Mouse (Mus musculus) liver, embryonic 15.5 days (tissue): ENCODE data around the gene Ebf4. TPM values are rescaled to one million over a fixed set of nuclear protein-coding genes. Genes with fewer than 3 reads are reported as not detected.

Source experiments
- ATAC-seq: fragments of 200-750 bp; cut with Nextera tagmentation; 2 replicates; pipeline ENCODE4 v1.8.0; 2017; ENCODE audit warnings: moderate number of reproducible peaks, mild to moderate bottlenecking, moderate library complexity; ENCODE audit not compliant: insufficient read depth
- H3K27ac ChIP-seq: fragments of 300-500 bp; sonication (generic); replicated peaks from 2 replicates; pipeline ENCODE4 v1.5.1; 2015; ENCODE audit warnings: mild to moderate bottlenecking, inconsistent platforms
- H3K27me3 ChIP-seq: fragments of 300-500 bp; sonication (generic); 2 replicates; pipeline ENCODE4 v1.6.1; 2015; ENCODE audit warnings: mild to moderate bottlenecking, inconsistent platforms
- H3K36me3 ChIP-seq: fragments of 300-500 bp; sonication (generic); replicated peaks from 2 replicates; pipeline ENCODE4 v1.6.1; 2015; ENCODE audit warnings: moderate library complexity, mild to moderate bottlenecking, inconsistent platforms
- H3K4me1 ChIP-seq: fragments of 300-500 bp; sonication (generic); replicated peaks from 2 replicates; pipeline ENCODE4 v1.6.1; 2015; ENCODE audit warnings: inconsistent platforms
- H3K4me2 ChIP-seq: fragments of 300-500 bp; sonication (generic); 2 replicates; pipeline ENCODE4 v1.6.1; 2015; ENCODE audit warnings: moderate library complexity, mild to moderate bottlenecking, inconsistent platforms
- H3K4me3 ChIP-seq: fragments of 300-500 bp; sonication (generic); replicated peaks from 2 replicates; pipeline ENCODE4 v1.5.1; 2015; ENCODE audit warnings: mild to moderate bottlenecking, inconsistent platforms
- H3K9ac ChIP-seq: fragments of 300-500 bp; sonication (generic); 2 replicates; pipeline ENCODE4 v1.6.1; 2015; ENCODE audit warnings: moderate library complexity, mild to moderate bottlenecking, inconsistent platforms
- H3K9me3 ChIP-seq: fragments of 300-500 bp; sonication (generic); replicated peaks from 2 replicates; pipeline ENCODE4 v1.6.1; 2016; ENCODE audit warnings: inconsistent platforms
- WGBS: fragments of 180-500 bp; shearing (Covaris S2); methylation state at CpG from one replicate; pipeline ENCODE4 v1.1.7; 2015; ENCODE audit warnings: mixed read lengths; ENCODE audit not compliant: insufficient replicate concordance; 5-methylcytosine and 5-hydroxymethylcytosine counted together
- polyA plus RNA-seq: library from polyadenylated mRNA; unstranded; fragments of >200 nt; fragmentation: Nextera tagmentation; extraction: Ambion mirVana; gene quantifications from 2 replicates; pipeline ENCODE4 v1.2.1, GENCODE M21; 2015

The Ebf4 gene
- polyA plus RNA-seq, 1 experiment from 2014 or later: 0.16 TPM

DNA sequence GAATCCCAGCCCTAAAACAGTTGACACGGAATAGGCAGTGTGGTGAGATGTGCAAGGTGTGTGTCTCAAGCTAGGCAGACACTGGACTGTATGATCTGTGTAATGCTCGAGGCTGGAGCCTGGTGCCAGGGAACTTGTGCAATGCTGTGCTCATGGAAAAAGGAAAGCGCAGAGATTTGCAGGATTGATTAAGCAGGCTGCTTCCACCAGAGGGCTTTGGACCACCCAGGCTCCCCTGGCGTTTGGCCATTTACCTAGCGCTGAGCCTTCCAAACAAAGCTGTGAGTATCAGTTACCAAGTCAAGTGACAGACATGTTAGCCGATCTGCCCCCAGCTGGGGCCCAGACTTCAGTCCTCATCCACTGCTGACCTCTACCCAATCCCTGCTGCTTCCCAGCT lies 113.2 kb downstream of the Ebf4 start:
- Histone ChIP-seq H3K9me3 (no peaks in the 10 kb centered on the region), H3K27ac (no peak overlapping the region), H3K36me3 (no peaks in the 10 kb centered on the region), H3K4me2 (no peak overlapping the region), H3K27me3 (no peaks in the 10 kb centered on the region), H3K4me1 (no peaks in the 10 kb centered on the region), H3K4me3 (no peak overlapping the region), H3K9ac (no peak overlapping the region)
- no peak for ATAC-seq
- WGBS: 27% methylated on average over 6 of the region's 6 CpGs

DNA sequence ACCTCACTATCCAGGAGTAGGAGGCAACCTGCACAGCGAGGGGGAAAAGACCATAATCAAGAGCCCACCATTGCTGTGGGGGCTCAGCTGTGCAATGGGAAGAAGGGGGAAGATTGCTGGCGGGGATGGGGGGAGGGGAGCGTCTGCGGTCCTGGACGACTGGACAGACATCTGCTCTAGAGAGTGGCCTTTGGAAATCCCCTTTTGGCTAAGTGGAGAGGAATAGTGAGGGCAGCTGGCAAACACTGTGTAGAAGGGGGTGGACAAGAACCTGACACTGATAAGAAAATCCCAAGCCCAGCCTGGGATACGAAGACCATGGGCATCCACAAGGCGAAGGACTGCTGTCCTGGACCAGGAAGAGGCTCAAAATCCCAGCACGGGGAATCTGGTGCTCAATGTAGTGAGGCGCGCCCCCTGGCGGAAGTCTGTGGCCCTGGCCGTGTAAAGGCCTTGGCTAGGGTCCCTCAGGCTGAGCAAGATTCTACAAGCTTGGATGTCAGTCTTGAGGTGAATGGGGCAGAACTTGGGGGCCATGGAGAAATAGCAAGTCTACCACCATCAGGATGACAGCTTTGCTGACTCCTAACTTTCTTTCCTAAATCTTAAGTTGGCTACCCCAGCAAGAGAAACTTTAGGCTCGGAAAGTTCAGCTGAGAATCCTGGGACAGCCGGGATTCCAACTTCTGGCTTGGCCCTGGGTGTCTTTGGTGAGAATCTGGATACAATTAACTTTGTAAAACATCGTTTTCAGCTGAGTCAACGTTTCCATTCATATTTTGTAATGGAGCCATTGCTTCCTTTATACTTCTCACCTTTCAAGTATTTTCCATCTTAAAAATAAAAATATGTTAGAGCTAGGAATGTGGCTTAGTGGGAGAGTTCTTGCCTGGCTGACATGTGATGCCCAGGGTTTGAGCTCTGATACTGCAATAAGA lies 116.9 kb downstream of the Ebf4 start:
- WGBS: 25% methylated on average over 16 of the region's 16 CpGs
- H3K27me3 ChIP-seq: no peaks in the 10 kb centered on the region
- ATAC-seq: no peak

DNA sequence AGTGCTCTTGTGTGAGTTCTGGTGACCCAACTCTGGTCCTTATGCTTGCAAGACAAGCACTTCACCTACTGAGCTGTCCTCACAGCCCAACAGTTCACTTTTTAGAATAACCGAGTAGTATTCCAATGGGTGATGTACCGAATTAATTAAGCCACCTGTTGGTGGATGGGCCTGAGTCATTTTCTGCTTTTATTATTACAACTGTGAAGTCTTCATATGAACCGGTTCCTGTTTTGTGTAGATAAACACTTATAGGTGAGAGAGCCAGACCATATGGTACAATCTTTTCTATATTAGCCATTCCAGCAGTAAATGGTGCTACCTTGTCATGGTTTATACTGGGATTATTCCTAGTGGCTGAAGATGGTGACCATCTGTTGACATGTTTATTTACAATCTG lies 117.8 kb downstream of the Ebf4 start:
- Histone ChIP-seq H3K9ac (no peak overlapping the region), H3K36me3 (no peaks in the 10 kb centered on the region), H3K4me3 (no peak overlapping the region), H3K27me3 (no peaks in the 10 kb centered on the region), H3K27ac (no peak overlapping the region), H3K9me3 (no peaks in the 10 kb centered on the region), H3K4me2 (no peak overlapping the region), H3K4me1 (no peaks in the 10 kb centered on the region)
- WGBS: 57% methylated on average over 3 of the region's 3 CpGs
- no peak for ATAC-seq

More for the DNA sequence above, 116.9 kb downstream of the Ebf4 start:
- H3K9me3 ChIP-seq: no peaks in the 10 kb centered on the region
- H3K27ac ChIP-seq: no peak overlapping the region
- H3K9ac ChIP-seq: no peak overlapping the region
- no peak overlapping the region for H3K4me2 ChIP-seq
- no peaks in the 10 kb centered on the region for H3K4me1 ChIP-seq
- H3K36me3 ChIP-seq: no peaks in the 10 kb centered on the region
- H3K4me3 ChIP-seq: no peak overlapping the region

DNA sequence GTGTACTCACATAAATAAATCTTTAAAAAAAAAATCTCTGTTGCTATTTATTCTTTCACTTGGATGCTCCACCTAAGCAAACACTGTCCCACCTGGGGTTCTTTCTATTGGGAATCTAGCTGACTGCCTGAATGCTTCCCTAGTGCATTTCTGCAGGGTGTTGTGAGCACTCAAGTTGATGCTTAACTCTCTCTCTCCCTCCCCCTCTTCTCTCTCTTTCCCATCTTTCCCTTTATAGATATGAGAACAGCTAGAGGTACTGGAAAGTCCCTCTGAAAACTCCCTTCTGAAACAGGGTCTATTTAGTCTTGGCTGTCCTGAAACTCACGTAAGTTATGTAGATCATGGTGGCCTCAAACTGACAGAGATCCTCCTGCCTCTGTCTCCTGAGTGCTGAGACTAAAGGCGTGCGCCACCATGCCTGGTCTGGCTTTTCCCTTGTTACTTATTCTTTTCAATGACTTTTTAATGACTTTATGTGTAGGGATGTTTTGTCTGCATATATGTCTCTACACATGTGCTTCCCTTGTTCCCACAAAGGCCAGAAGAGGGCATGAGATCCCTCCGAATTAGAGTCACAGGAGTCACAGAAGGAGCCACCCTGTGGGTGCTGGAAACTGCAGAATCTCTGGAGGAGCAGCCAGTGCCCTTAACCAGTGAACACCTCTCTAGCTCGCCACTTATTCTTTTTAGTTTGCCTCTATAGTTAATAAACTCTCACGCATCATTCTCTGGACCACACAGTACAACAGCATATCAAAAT lies 119.3 kb downstream of the Ebf4 start:
- Histone ChIP-seq H3K36me3 (0 out of 2 replicates have a peak, but pooled peaks cover 4% of the 10 kb centered on the region), H3K27ac (no peak overlapping the region), H3K27me3 (no peaks in the 10 kb centered on the region), H3K4me2 (no peak overlapping the region), H3K4me1 (no peaks in the 10 kb centered on the region), H3K9ac (no peak overlapping the region), H3K4me3 (no peak overlapping the region), H3K9me3 (no peaks in the 10 kb centered on the region)
- no peak for ATAC-seq
- 61% methylated on average over 6 of the region's 6 CpGs for WGBS

Other genes starting within 250 kb of the Ebf4 start
- gene Tgm6, start 182.8 kb upstream of the Ebf4 start, polyA plus RNA-seq: not detected in 2 replicates
- gene Snrpb, start 115.8 kb upstream of the Ebf4 start, polyA plus RNA-seq: 280 and 286 TPM in 2 replicates
- gene Tmc2, start 100.0 kb upstream of the Ebf4 start, polyA plus RNA-seq: 0.07 and 0.08 TPM in 2 replicates
- gene Nop56, start 20.7 kb upstream of the Ebf4 start, polyA plus RNA-seq: 140 and 149 TPM in 2 replicates
- 101 and 113 TPM in 2 replicates for gene Idh3b, start 10.6 kb upstream of the Ebf4 start, polyA plus RNA-seq
- gene Cpxm1, start 102.4 kb downstream of the Ebf4 start, polyA plus RNA-seq: 2.9 and 3.1 TPM in 2 replicates
- not detected in 2 replicates for gene Gm28372, start 110.1 kb downstream of the Ebf4 start, polyA plus RNA-seq
- not detected in 2 replicates for gene 1700020A23Rik, start 110.1 kb downstream of the Ebf4 start, polyA plus RNA-seq
- not detected in 2 replicates for gene Tmem239, start 111.3 kb downstream of the Ebf4 start, polyA plus RNA-seq
- gene Vps16, start 129.2 kb downstream of the Ebf4 start, polyA plus RNA-seq: 35.0 and 43.4 TPM in 2 replicates
- gene Pced1a, start 129.5 kb downstream of the Ebf4 start, polyA plus RNA-seq: 3.8 TPM in 2 replicates
- 30.0 and 30.7 TPM in 2 replicates for gene Ptpra, start 155.1 kb downstream of the Ebf4 start, polyA plus RNA-seq